In the genomic region with DNA sequence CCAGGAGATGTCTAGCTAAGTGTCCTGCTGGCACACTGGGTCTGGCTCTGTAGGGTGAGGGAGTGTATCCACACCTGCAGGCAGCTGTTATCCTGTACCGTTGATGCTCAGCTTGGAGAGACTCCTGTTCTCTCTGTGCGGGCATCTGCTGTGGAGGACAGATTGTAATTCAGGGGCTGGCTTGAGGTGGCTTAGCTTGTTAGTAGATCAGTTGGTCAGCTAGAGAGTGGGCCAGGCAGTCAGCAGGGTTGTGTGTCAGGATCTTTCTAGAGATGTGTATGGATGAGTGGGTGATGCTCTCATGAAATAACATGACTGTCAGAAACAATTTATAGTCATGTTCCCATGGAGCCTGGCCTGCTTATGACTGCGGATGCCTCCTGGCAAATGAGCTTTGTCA, we compare ENCODE assay signal across 20 mouse cellular contexts. TPM values are rescaled to one million over a fixed set of nuclear protein-coding genes. Genes with fewer than 3 reads are reported as not detected.
"Had no signal": no experiment of that assay in that cellular context is flagged by ENCODE, and none has a peak within 500 bp of the region (broad histone marks: within the 10 kb centered on the region; RNA-seq: fewer than 3 reads in every experiment).

No protein-coding gene starts in this region.

- ATAC-seq: lung, postnatal 0 days; midbrain, embryonic 13.5 days; midbrain, embryonic 15.5 days had no signal

- H3K36me3 ChIP-seq: lung, embryonic 15.5 days; midbrain, embryonic 13.5 days; midbrain, embryonic 15.5 days; neural tube, embryonic 12.5 days; stomach, embryonic 15.5 days had no signal

- DNase-seq: lung, adult 2 months; lung, postnatal 14 days; lung, postnatal 36 days; right cerebral cortex, postnatal 14 days; thymus, adult 2 months; thymus, postnatal 25 days; thymus, postnatal 4 days had no signal

- H3K27me3 ChIP-seq: lung, embryonic 15.5 days; megakaryocyte, embryonic 14.5 days; midbrain, embryonic 13.5 days; midbrain, embryonic 15.5 days; neural tube, embryonic 12.5 days; stomach, embryonic 15.5 days had no signal

- H3K9ac ChIP-seq: lung, embryonic 15.5 days; midbrain, embryonic 13.5 days; midbrain, embryonic 15.5 days; neural tube, embryonic 12.5 days; stomach, embryonic 15.5 days had no signal

- H3K4me3 ChIP-seq: lung, embryonic 15.5 days; megakaryocyte, embryonic 14.5 days; midbrain, embryonic 13.5 days; midbrain, embryonic 15.5 days; neural tube, embryonic 12.5 days; stomach, embryonic 15.5 days had no signal

- H3K27ac ChIP-seq: lung, embryonic 15.5 days; macrophage; midbrain, embryonic 13.5 days; midbrain, embryonic 15.5 days; neural tube, embryonic 12.5 days; stomach, embryonic 15.5 days; stomach, postnatal 0 days had no signal

- H3K4me2 ChIP-seq: lung, embryonic 15.5 days; midbrain, embryonic 11.5 days; midbrain, embryonic 13.5 days; midbrain, embryonic 15.5 days; neural tube, embryonic 12.5 days; stomach, embryonic 15.5 days had no signal

- H3K4me1 ChIP-seq: lung, embryonic 15.5 days; megakaryocyte, embryonic 14.5 days; neural tube, embryonic 12.5 days; stomach, embryonic 15.5 days had no signal

- H3K9me3 ChIP-seq: lung, embryonic 15.5 days; megakaryocyte, embryonic 14.5 days; midbrain, embryonic 13.5 days; midbrain, embryonic 15.5 days; neural tube, embryonic 12.5 days; stomach, embryonic 15.5 days had no signal

RNA-seq across cellular contexts. Expression of a gene that starts 24.3 kb away (rescaled TPM):
- total RNA-seq: megakaryocyte progenitor cell, adult 5-6 weeks; monocyte, adult 5-6 weeks; neutrophil, adult 5-6 weeks had no signal
- polyA plus RNA-seq: macrophage had no signal
